Comparison of ENCODE assay signal across 8 mouse cellular contexts in the genomic region with DNA sequence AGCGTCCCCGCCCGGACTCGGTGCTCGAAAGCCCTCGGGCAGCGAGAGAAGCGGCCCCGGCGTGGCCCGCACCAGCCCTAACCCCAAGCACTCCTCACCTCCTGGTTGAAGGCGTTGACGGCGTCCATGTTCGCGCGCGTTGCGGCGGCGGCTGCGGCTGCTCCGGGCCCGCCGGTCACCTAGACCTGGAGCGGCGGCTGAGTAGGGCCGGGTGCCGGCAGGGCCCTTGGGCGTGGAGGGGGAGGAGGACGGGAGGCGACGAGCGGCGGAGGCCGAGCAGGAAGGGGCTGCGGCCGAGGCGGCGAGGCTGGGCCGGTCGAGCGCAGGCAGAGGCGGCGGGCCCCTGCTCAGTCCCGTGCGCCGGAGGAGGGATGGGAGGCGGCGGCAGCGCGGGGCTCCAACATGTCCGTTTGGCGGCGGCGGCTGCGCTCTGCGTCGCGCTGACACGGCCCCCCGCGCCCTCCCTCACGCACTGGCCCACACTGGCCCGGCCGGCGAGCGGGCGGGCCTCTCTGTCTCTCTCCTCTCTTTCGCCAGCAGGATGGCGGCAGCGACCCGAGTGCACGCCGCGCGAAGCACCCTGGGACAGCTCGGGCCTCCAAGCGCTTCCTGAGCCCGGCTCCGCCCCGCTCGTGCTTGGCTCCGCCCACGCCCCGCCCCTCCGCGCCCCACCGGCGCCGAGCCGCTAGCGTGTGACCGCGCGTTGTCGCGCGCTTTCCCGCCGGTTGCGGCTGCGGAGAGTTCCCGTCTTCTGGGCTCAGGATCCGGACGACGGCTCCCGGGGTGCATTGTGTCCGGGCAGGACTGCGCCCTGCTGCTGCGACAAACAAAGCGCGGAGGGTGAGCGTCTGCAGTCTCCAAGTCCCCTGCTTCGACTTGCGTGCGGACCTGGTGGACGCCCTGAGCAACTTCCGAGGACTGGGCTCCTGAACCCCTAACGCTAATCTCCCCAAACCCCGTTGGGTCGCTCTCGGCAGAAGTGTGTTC. TPM values are rescaled to one million over a fixed set of nuclear protein-coding genes. Genes with fewer than 3 reads are reported as not detected.
A peak's percentile ranks its signal among the peaks of the same experiment; 100 is the strongest.
DNase-seq lines count a peak whose midpoint lies in the region; ATAC-seq and TF ChIP-seq lines count a peak whose summit lies in the region.

A gene (minus strand): TSS at position 599 of the 987 bp plus-strand sequence.

- peak; percentile 86 for ATAC-seq in CD4-positive, CD25-positive, alpha-beta regulatory T cell, adult 4 months
- ATAC-seq in heart, embryonic 15.5 days (replicated peaks; ENCODE audit: insufficient number of reproducible peaks, insufficient read depth, low FRiP score, low read depth) = peak; percentile 97
- peak; percentile 90 for ATAC-seq in liver, embryonic 14.5 days (ENCODE audit: insufficient read depth)
- peak; percentile 98 for ATAC-seq in neural tube, embryonic 11.5 days (ENCODE audit: insufficient read depth, low FRiP score, low TSS enrichment)
- peak; percentile 98 for ATAC-seq in stomach, postnatal 0 days (ENCODE audit: low FRiP score, low TSS enrichment)

- peak within 1 kb of the TSS; percentile 99 for H3K27ac ChIP-seq in forebrain, embryonic 10.5 days
- peak within 1 kb of the TSS; percentile 96 for H3K27ac ChIP-seq in heart, embryonic 15.5 days
- peak within 1 kb of the TSS; percentile 87 for H3K27ac ChIP-seq in liver, embryonic 14.5 days
- peak within 1 kb of the TSS; percentile 91 for H3K27ac ChIP-seq in neural tube, embryonic 11.5 days (ENCODE audit: low read depth, low read length)
- peak within 1 kb of the TSS; percentile 97 for H3K27ac ChIP-seq in stomach, postnatal 0 days (replicated peaks)

- under 1% methylated on average over 113 of the region's 123 CpGs for WGBS in forebrain, embryonic 10.5 days
- WGBS in heart, embryonic 15.5 days = under 1% methylated on average over 121 of the region's 123 CpGs
- under 1% methylated on average over 114 of the region's 123 CpGs for WGBS in liver, embryonic 14.5 days (ENCODE audit: insufficient replicate concordance)
- WGBS in neural tube, embryonic 11.5 days = under 1% methylated on average over 79 of the region's 123 CpGs
- WGBS in stomach, postnatal 0 days = under 1% methylated on average over 79 of the region's 123 CpGs

- peaks cover 48% of the 10 kb centered on the region for H3K4me1 ChIP-seq in forebrain, embryonic 10.5 days
- peaks cover 45% of the 10 kb centered on the region for H3K4me1 ChIP-seq in heart, embryonic 15.5 days (replicated peaks)
- peaks cover 33 to 40% of the 10 kb centered on the region in 2 experiments for H3K4me1 ChIP-seq in liver, embryonic 14.5 days (replicated peaks; ENCODE audit: control insufficient read depth in 2 of 2, insufficient read depth in 2 of 2, low read length in 1 of 2)
- H3K4me1 ChIP-seq in neural tube, embryonic 11.5 days (ENCODE audit: control insufficient read depth, insufficient read depth, low read length) = peaks cover 14% of the 10 kb centered on the region; the same call in 1 of the 2 replicates
- no peaks in the 10 kb centered on the region; the same call in 1 of the 2 replicates for H3K4me1 ChIP-seq in stomach, postnatal 0 days (replicated peaks; ENCODE audit: control insufficient read depth, insufficient read depth)

- peak within 1 kb of the TSS; percentile 85 for H3K4me2 ChIP-seq in heart, embryonic 15.5 days
- H3K4me2 ChIP-seq in liver, embryonic 14.5 days (ENCODE audit: low read depth) = peak within 1 kb of the TSS; percentile 87
- peak within 1 kb of the TSS; percentile 63 for H3K4me2 ChIP-seq in neural tube, embryonic 11.5 days (ENCODE audit: low read depth)
- H3K4me2 ChIP-seq in stomach, postnatal 0 days (replicated peaks; ENCODE audit: low read depth) = peak within 1 kb of the TSS; percentile 82

- H3K27me3 ChIP-seq in forebrain, embryonic 10.5 days (ENCODE audit: poor library complexity, severe bottlenecking) = no peaks in the 10 kb centered on the region
- no peaks in the 10 kb centered on the region for H3K27me3 ChIP-seq in heart, embryonic 15.5 days
- H3K27me3 ChIP-seq in liver, embryonic 14.5 days (ENCODE audit: control insufficient read depth, insufficient read depth, low read length) = no peaks in the 10 kb centered on the region
- H3K27me3 ChIP-seq in neural tube, embryonic 11.5 days (ENCODE audit: control insufficient read depth, insufficient read depth, low read length) = no peaks in the 10 kb centered on the region
- no peaks in the 10 kb centered on the region for H3K27me3 ChIP-seq in stomach, postnatal 0 days (ENCODE audit: control insufficient read depth, insufficient read depth, low read length)

- H3K4me3 ChIP-seq in forebrain, embryonic 10.5 days = peak within 1 kb of the TSS; percentile 100
- H3K4me3 ChIP-seq in heart, embryonic 15.5 days = peak within 1 kb of the TSS; percentile 98
- peak within 1 kb of the TSS; percentile 79 to 100 for H3K4me3 ChIP-seq in liver, embryonic 14.5 days (ENCODE audit: insufficient read depth in 1 of 2, low read depth in 2 of 2, low read length in 2 of 2)
- H3K4me3 ChIP-seq in neural tube, embryonic 11.5 days (ENCODE audit: low read depth, low read length) = peak within 1 kb of the TSS; percentile 93
- H3K4me3 ChIP-seq in stomach, postnatal 0 days (ENCODE audit: low read depth, low read length) = peak within 1 kb of the TSS; percentile 99

- H3K9ac ChIP-seq in heart, embryonic 15.5 days = peak within 1 kb of the TSS; percentile 99
- peak within 1 kb of the TSS; percentile 99 for H3K9ac ChIP-seq in liver, embryonic 14.5 days (replicated peaks)
- H3K9ac ChIP-seq in neural tube, embryonic 11.5 days (ENCODE audit: low read length) = peak within 1 kb of the TSS; percentile 97
- H3K9ac ChIP-seq in stomach, postnatal 0 days (ENCODE audit: low read length) = peak within 1 kb of the TSS; percentile 98

- no peaks in the 10 kb centered on the region for H3K9me3 ChIP-seq in forebrain, embryonic 10.5 days
- H3K9me3 ChIP-seq in heart, embryonic 15.5 days (replicated peaks) = no peaks in the 10 kb centered on the region
- no peaks in the 10 kb centered on the region for H3K9me3 ChIP-seq in liver, embryonic 14.5 days (ENCODE audit: control insufficient read depth, low read length)
- H3K9me3 ChIP-seq in neural tube, embryonic 11.5 days (ENCODE audit: control insufficient read depth, low read length) = no peaks in the 10 kb centered on the region
- no peaks in the 10 kb centered on the region for H3K9me3 ChIP-seq in stomach, postnatal 0 days (ENCODE audit: control insufficient read depth, low read length)

- no peak for TF ChIP-seq CTCF in liver, embryonic 14.5 days (IDR thresholded peaks at IDR 0.05; ENCODE audit: low read depth)
- TF ChIP-seq CTCF in stomach, postnatal 0 days (IDR thresholded peaks at IDR 0.05; ENCODE audit: low read depth) = no peak

- H3K36me3 ChIP-seq in forebrain, embryonic 10.5 days (replicated peaks) = peaks cover 10% of the 10 kb centered on the region
- no peaks in the 10 kb centered on the region for H3K36me3 ChIP-seq in heart, embryonic 15.5 days
- H3K36me3 ChIP-seq in liver, embryonic 14.5 days (replicated peaks; ENCODE audit: control insufficient read depth, insufficient read depth, low read depth) = no peaks in the 10 kb centered on the region
- no peaks in the 10 kb centered on the region for H3K36me3 ChIP-seq in neural tube, embryonic 11.5 days (ENCODE audit: control insufficient read depth, insufficient read depth, low read length)
- no peaks in the 10 kb centered on the region for H3K36me3 ChIP-seq in stomach, postnatal 0 days (ENCODE audit: control insufficient read depth, insufficient read depth, low read length)

- DNase-seq in c-Kit-negative CD71-positive TER-119-positive erythroid progenitor cells, embryonic 14.5 days (ENCODE audit: low read depth, low spot score) = peak; percentile 87
- DNase-seq in forebrain, embryonic 10.5 days (ENCODE audit: extremely low spot score, low spot score) = peak; percentile 92
- DNase-seq in kidney, postnatal 25 days = peak; percentile 94 to 98
- DNase-seq in liver, embryonic 14.5 days (ENCODE audit: low read depth in 3 of 3, low spot score in 3 of 3) = peak; percentile 85 to 89 (median 88)
- DNase-seq in neural tube, embryonic 11.5 days (ENCODE audit: low spot score) = peak; percentile 98
- peak; percentile 96 for DNase-seq in stomach, postnatal 0 days (ENCODE audit: low spot score)

- no peak for TF ChIP-seq EP300 in liver, embryonic 14.5 days (IDR thresholded peaks at IDR 0.05; ENCODE audit: low read depth)
- TF ChIP-seq EP300 in stomach, postnatal 0 days (optimal IDR thresholded peaks at IDR 0.05) = no peak

RNA-seq across cellular contexts. Expression of the gene that starts here (rescaled TPM):
- 10 to 100 TPM in 1 of 2 experiments, 1 to 10 TPM in 1; 9.9 to 11.4 TPM for polyA plus RNA-seq in CD4-positive, CD25-positive, alpha-beta regulatory T cell, adult 4 months (2017; shearing (Covaris generic))
- polyA plus RNA-seq in forebrain, embryonic 10.5 days (2016; fragmentation: Nextera tagmentation; extraction: Ambion mirVana) = 30.9 and 36.0 TPM in 2 replicates
- 15.5 and 21.6 TPM in 2 replicates for polyA plus RNA-seq in heart, embryonic 15.5 days (2015; fragmentation: Nextera tagmentation; extraction: Ambion mirVana)
- polyA plus RNA-seq in liver, embryonic 14.5 days (2012; rRNA removed) = 21.8 and 23.5 TPM in 2 replicates
- 9.0 and 10.1 TPM in 2 replicates for polyA plus RNA-seq in liver, embryonic 14.5 days (2014; fragmentation: Nextera tagmentation; extraction: Ambion mirVana)
- 30.5 and 37.0 TPM in 2 replicates for polyA plus RNA-seq in neural tube, embryonic 11.5 days (2014; fragmentation: Nextera tagmentation; extraction: Ambion mirVana)
- 8.3 and 9.8 TPM in 2 replicates for polyA plus RNA-seq in stomach, postnatal 0 days (2015; fragmentation: Nextera tagmentation; extraction: Ambion mirVana)

Comparison
In these comparisons a context has a peak if more than half of its experiments do, and no peak if none do; other contexts are left out.
1. Peak in every context shown above with its lines: DNase-seq, ATAC-seq, H3K4me3 ChIP-seq and H3K27ac ChIP-seq.